In genomic region chr1:45020516-45020915, GRCm38 (mm10) we compare ENCODE assay signal across 15 mouse cellular contexts.
DNase-seq lines count a peak whose midpoint lies in the region; ATAC-seq and TF ChIP-seq lines count a peak whose summit lies in the region.
"Had no signal": no experiment of that assay in that cellular context is flagged by ENCODE, and none has a peak within 500 bp of the region (broad histone marks: within the 10 kb centered on the region; RNA-seq: fewer than 3 reads in every experiment).

No protein-coding gene starts in this region.

- no peak for TF ChIP-seq EP300 in lung, postnatal 0 days (IDR thresholded peaks at IDR 0.05)

- TF ChIP-seq CTCF in lung, postnatal 0 days (IDR thresholded peaks at IDR 0.05): no peak
- TF ChIP-seq CTCF in intestine, postnatal 0 days (IDR thresholded peaks at IDR 0.05; ENCODE audit: low read depth): no peak

- H3K4me2 ChIP-seq in lung, embryonic 15.5 days: no peak overlapping the region
- no peak overlapping the region for H3K4me2 ChIP-seq in lung, postnatal 0 days (replicated peaks; ENCODE audit: low read depth, low read length)
- H3K4me2 ChIP-seq in intestine, postnatal 0 days (replicated peaks; ENCODE audit: low read depth): no peak overlapping the region
- H3K4me2 ChIP-seq: forebrain, embryonic 12.5 days; midbrain, embryonic 13.5 days had no signal

- H3K27me3 ChIP-seq in heart, embryonic 10.5 days (ENCODE audit: insufficient read depth, poor library complexity, severe bottlenecking): no peaks in the 10 kb centered on the region
- no peaks in the 10 kb centered on the region for H3K27me3 ChIP-seq in lung, embryonic 15.5 days
- H3K27me3 ChIP-seq in lung, postnatal 0 days (replicated peaks; ENCODE audit: insufficient read depth, low read length): no peaks in the 10 kb centered on the region
- no peaks in the 10 kb centered on the region for H3K27me3 ChIP-seq in intestine, postnatal 0 days (replicated peaks; ENCODE audit: control insufficient read depth, insufficient read depth, low read length)
- H3K27me3 ChIP-seq: forebrain, embryonic 12.5 days; midbrain, embryonic 13.5 days had no signal

- H3K27ac ChIP-seq in heart, embryonic 10.5 days: peak overlapping the region; percentile 67; the same call in 1 of the 2 replicates
- H3K27ac ChIP-seq in lung, embryonic 15.5 days: peak overlapping the region; percentile 41; the same call in 1 of the 2 replicates
- H3K27ac ChIP-seq in lung, postnatal 0 days (ENCODE audit: low read length): no peak overlapping the region
- peak overlapping the region; percentile 10; the same call in 1 of the 2 replicates for H3K27ac ChIP-seq in intestine, postnatal 0 days (ENCODE audit: low read depth, low read length)
- H3K27ac ChIP-seq: forebrain, embryonic 12.5 days; hindbrain, postnatal 0 days; midbrain, embryonic 13.5 days had no signal

- H3K36me3 ChIP-seq in heart, embryonic 10.5 days: no peaks in the 10 kb centered on the region
- H3K36me3 ChIP-seq in lung, embryonic 15.5 days: no peaks in the 10 kb centered on the region
- H3K36me3 ChIP-seq in lung, postnatal 0 days (ENCODE audit: insufficient read depth, low read length): no peaks in the 10 kb centered on the region
- no peaks in the 10 kb centered on the region for H3K36me3 ChIP-seq in intestine, postnatal 0 days (ENCODE audit: control insufficient read depth, insufficient read depth)
- H3K36me3 ChIP-seq: forebrain, embryonic 12.5 days; midbrain, embryonic 13.5 days had no signal

- peaks cover 8% of the 10 kb centered on the region; the same call in 1 of the 2 replicates for H3K4me1 ChIP-seq in heart, embryonic 10.5 days
- peaks cover 16% of the 10 kb centered on the region for H3K4me1 ChIP-seq in lung, embryonic 15.5 days
- H3K4me1 ChIP-seq in lung, postnatal 0 days (ENCODE audit: insufficient read depth, low read depth, low read length): no peaks in the 10 kb centered on the region
- H3K4me1 ChIP-seq in intestine, postnatal 0 days (replicated peaks; ENCODE audit: control insufficient read depth, insufficient read depth, low read length): no peaks in the 10 kb centered on the region; the same call in 1 of the 2 replicates
- H3K4me1 ChIP-seq: forebrain, embryonic 12.5 days; midbrain, embryonic 13.5 days had no signal

- intact Hi-C loops in left cerebral cortex, postnatal 10 days (cut with DNase I): no loop called here

- no peak for ATAC-seq in lung, embryonic 15.5 days (ENCODE audit: borderline replicate concordance, extremely low read depth, low FRiP score, low TSS enrichment)
- no peak for ATAC-seq in lung, postnatal 0 days
- no peak for ATAC-seq in intestine, postnatal 0 days
- ATAC-seq: hindbrain, postnatal 0 days; midbrain, embryonic 13.5 days had no signal

- H3K9me3 ChIP-seq in heart, embryonic 10.5 days: no peaks in the 10 kb centered on the region
- H3K9me3 ChIP-seq in lung, embryonic 15.5 days: no peaks in the 10 kb centered on the region
- no peaks in the 10 kb centered on the region for H3K9me3 ChIP-seq in lung, postnatal 0 days (ENCODE audit: low read length)
- no peaks in the 10 kb centered on the region for H3K9me3 ChIP-seq in intestine, postnatal 0 days (ENCODE audit: control insufficient read depth)
- H3K9me3 ChIP-seq: forebrain, embryonic 12.5 days; midbrain, embryonic 13.5 days had no signal

- no peak overlapping the region for H3K9ac ChIP-seq in lung, embryonic 15.5 days
- no peak overlapping the region for H3K9ac ChIP-seq in lung, postnatal 0 days (replicated peaks; ENCODE audit: low read depth)
- no peak overlapping the region for H3K9ac ChIP-seq in intestine, postnatal 0 days (ENCODE audit: low read depth, low read length)
- H3K9ac ChIP-seq: forebrain, embryonic 12.5 days; midbrain, embryonic 13.5 days had no signal

- no peak for DNase-seq in heart, embryonic 10.5 days (ENCODE audit: low spot score)
- DNase-seq in heart, adult 8-10 months (ENCODE audit: low spot score): no peak
- DNase-seq in lung, postnatal 0 days (ENCODE audit: low spot score): no peak
- DNase-seq in cerebellum, adult 9-11 months: no peak
- DNase-seq in left cerebral cortex, postnatal 10 days (ENCODE audit: extremely low spot score in 1 of 2, low spot score in 2 of 2): no peak
- no peak for DNase-seq in frontal cortex, adult 2 months (ENCODE audit: extremely low spot score in 1 of 2, low spot score in 1 of 2)
- DNase-seq: adrenal gland, postnatal 25 days; B cell, adult 2 months; gastrocnemius, postnatal 36 days; kidney, postnatal 14 days had no signal

- H3K4me3 ChIP-seq in heart, embryonic 10.5 days: no peak overlapping the region
- no peak overlapping the region for H3K4me3 ChIP-seq in lung, embryonic 15.5 days
- no peak overlapping the region for H3K4me3 ChIP-seq in lung, postnatal 0 days (ENCODE audit: low read depth, low read length)
- no peak overlapping the region for H3K4me3 ChIP-seq in intestine, postnatal 0 days (ENCODE audit: low read depth, low read length)
- H3K4me3 ChIP-seq: forebrain, embryonic 12.5 days; midbrain, embryonic 13.5 days had no signal
